Mouse (Mus musculus) heart, embryonic 14.5 days (tissue): ENCODE measurements around the gene Tmppe. TPM values are rescaled to one million over a fixed set of nuclear protein-coding genes. Genes with fewer than 3 reads are reported as not detected.

Source experiments
- ATAC-seq: fragments of 200-750 bp; cut with Nextera tagmentation; 2 replicates; pipeline ENCODE4 v1.8.0; 2017; ENCODE audit warnings: low read depth, moderate TSS enrichment; ENCODE audit not compliant: insufficient number of reproducible peaks, insufficient read depth, low FRiP score
- H3K27ac ChIP-seq, 2 experiments: fragments of 200-500 bp in 1 of 2; fragments of 300-500 bp in 1 of 2; sonication (generic) in 1 of 2; replicated peaks in 1 of 2; 2 replicates each; pipeline ENCODE4 v1.5.1; 2012 to 2014; ENCODE audit warnings: low read depth in 2 of 2, low read length in 2 of 2, control low read depth in 1 of 2, mild to moderate bottlenecking in 1 of 2, mixed read lengths in 1 of 2; ENCODE audit not compliant: control insufficient read depth in 1 of 2, insufficient read depth in 1 of 2
- H3K27me3 ChIP-seq: fragments of 300-500 bp; sonication (generic); 2 replicates; pipeline ENCODE4 v1.6.1; 2014; ENCODE audit warnings: mild to moderate bottlenecking, low read length, control low read depth; ENCODE audit not compliant: control insufficient read depth, insufficient read depth
- H3K36me3 ChIP-seq: fragments of 300-500 bp; sonication (generic); 2 replicates; pipeline ENCODE4 v1.6.1; 2014; ENCODE audit warnings: mild to moderate bottlenecking, control low read depth, low read length, mixed read lengths; ENCODE audit not compliant: control insufficient read depth, insufficient read depth
- H3K4me1 ChIP-seq, 2 experiments: fragments of 200-500 bp in 1 of 2; fragments of 300-500 bp in 1 of 2; sonication (generic) in 1 of 2; 2 replicates each; pipeline ENCODE4 v1.6.1; 2012 to 2014; ENCODE audit warnings: low read length in 2 of 2, control low read depth in 1 of 2, mixed read lengths in 1 of 2; ENCODE audit not compliant: control insufficient read depth in 2 of 2, insufficient read depth in 2 of 2
- H3K4me2 ChIP-seq: fragments of 300-500 bp; sonication (generic); 2 replicates; pipeline ENCODE4 v1.6.1; 2014; ENCODE audit warnings: mild to moderate bottlenecking, low read length
- H3K4me3 ChIP-seq, 2 experiments: fragments of 200-500 bp in 1 of 2; fragments of 300-500 bp in 1 of 2; sonication (generic) in 1 of 2; 2 replicates each; pipeline ENCODE4 v1.5.1; 2012 to 2014; ENCODE audit warnings: low read length in 2 of 2, mild to moderate bottlenecking in 2 of 2, control low read depth in 1 of 2, low read depth in 1 of 2, moderate library complexity in 1 of 2; ENCODE audit not compliant: control insufficient read depth in 1 of 2, insufficient read depth in 1 of 2
- H3K9ac ChIP-seq: fragments of 300-500 bp; sonication (generic); 2 replicates; pipeline ENCODE4 v1.6.1; 2014; ENCODE audit warnings: mild to moderate bottlenecking, low read length
- H3K9me3 ChIP-seq: fragments of 300-500 bp; sonication (generic); 2 replicates; pipeline ENCODE4 v1.6.1; 2016; ENCODE audit warnings: low read length, control low read depth; ENCODE audit not compliant: control insufficient read depth
- WGBS: fragments of 180-500 bp; shearing (Covaris S2); extraction: QIAGEN DNeasy Blood & Tissue Kit; methylation state at CpG from one replicate; pipeline ENCODE4 v1.1.7; 2014; 5-methylcytosine and 5-hydroxymethylcytosine counted together
- polyA plus RNA-seq: library from polyadenylated mRNA; unstranded; fragments of >200 nt; fragmentation: Nextera tagmentation; extraction: Ambion mirVana; gene quantifications from 2 replicates; pipeline ENCODE4 v1.2.1, GENCODE M21; 2014

Tmppe gene
- polyA plus RNA-seq, 1 experiment from 2014 or later = 3.0 TPM

DNA sequence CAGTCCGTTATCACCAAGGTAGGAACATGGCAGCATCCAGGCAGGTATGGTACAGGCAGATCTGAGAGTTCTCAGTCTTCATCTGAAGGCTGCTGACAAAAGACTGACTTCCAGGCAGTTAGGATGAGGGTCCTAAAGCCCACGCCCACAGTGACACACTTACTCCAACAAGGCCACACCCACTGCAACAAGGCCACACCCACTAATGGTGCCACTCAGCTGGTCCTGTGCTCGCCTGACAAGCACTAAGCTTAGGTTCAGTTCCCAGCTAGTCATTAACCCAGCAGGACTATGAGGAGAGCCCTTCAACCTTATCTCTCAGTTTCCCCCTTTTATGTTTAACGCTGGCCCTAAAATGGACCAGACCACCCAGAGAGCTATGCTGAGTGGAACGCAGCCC, 47.8 kb downstream of the Tmppe start:
- Histone ChIP-seq H3K27me3 (no peaks in the 10 kb centered on the region), H3K4me2 (no peak overlapping the region), H3K9me3 (no peaks in the 10 kb centered on the region), H3K27ac (no peak overlapping the region), H3K36me3 (peaks cover 4% of the 10 kb centered on the region; the same call in 1 of the 2 replicates), H3K9ac (no peak overlapping the region), H3K4me1 (peaks cover 0 to 5% of the 10 kb centered on the region in 2 experiments; a peak in 3 of 4 replicates), H3K4me3 (no peak overlapping the region)
- 72% methylated on average over 5 of the region's 5 CpGs for WGBS
- ATAC-seq = no peak; the same call in 1 of the 2 replicates

DNA sequence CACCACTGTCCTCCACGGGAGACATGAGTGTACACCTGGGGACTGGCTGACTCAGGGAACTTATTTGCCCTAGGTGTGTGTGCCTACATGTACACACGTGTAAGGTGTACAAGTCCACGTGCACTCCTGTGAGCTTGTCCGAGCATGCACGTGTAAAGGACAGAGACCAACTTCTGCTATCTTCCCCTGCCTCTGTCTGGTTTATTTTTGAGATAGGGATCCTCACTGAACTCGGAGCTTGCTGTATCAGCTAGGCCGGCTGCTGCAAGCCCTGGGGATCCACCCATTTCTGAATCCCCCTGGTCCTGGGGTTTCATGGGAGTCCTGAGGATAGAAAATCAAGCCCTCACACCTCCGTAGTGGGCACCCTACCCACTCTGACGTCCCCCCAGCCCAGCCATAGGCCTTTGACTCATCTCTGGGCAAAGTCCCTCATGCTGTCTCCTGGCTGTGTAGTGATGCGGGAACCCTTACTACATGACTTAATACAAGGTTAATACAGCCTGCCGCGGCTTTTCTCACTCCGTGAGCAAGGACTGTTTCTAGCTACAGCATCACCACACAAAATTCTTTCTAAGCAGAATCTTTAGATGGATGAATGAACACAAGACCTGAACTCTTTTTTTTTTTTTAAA, 48.3 kb downstream of the Tmppe start:
- Histone ChIP-seq H3K36me3 (peaks cover 4% of the 10 kb centered on the region; the same call in 1 of the 2 replicates), H3K4me2 (no peak overlapping the region), H3K9ac (no peak overlapping the region), H3K4me1 (peaks cover 0 to 5% of the 10 kb centered on the region in 2 experiments; a peak in 3 of 4 replicates), H3K9me3 (no peaks in the 10 kb centered on the region), H3K27ac (no peak overlapping the region), H3K4me3 (no peak overlapping the region), H3K27me3 (no peaks in the 10 kb centered on the region)
- no peak for ATAC-seq
- 67% methylated on average over 13 of the region's 13 CpGs for WGBS

DNA sequence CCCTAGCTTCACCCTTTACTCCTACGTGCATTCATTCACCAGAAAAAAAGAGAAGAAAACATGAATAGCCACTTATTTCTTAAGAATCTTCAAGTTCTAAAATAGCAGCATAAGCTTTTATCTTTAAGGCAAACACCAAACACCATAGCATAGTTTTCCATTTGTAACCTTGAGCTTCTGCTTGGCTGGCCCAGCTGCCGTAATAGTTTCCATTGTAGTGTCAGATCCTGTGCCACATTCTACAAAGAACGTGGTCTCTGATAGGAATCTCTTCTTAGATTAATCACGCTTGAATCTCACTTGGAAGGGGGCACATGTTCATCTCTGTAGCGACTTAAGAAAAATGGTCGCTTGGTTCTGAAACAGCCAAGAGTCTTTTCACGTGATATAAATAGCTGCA, 50.7 kb downstream of the Tmppe start:
- Histone ChIP-seq H3K9me3 (no peaks in the 10 kb centered on the region), H3K4me2 (no peak overlapping the region), H3K36me3 (peaks cover 12% of the 10 kb centered on the region), H3K4me1 (peaks cover 0 to 5% of the 10 kb centered on the region in 2 experiments; a peak in 3 of 4 replicates), H3K27ac (no peak overlapping the region), H3K9ac (no peak overlapping the region), H3K27me3 (no peaks in the 10 kb centered on the region), H3K4me3 (no peak overlapping the region)
- ATAC-seq = no peak
- WGBS = 77% methylated on average over 7 of the region's 7 CpGs

DNA sequence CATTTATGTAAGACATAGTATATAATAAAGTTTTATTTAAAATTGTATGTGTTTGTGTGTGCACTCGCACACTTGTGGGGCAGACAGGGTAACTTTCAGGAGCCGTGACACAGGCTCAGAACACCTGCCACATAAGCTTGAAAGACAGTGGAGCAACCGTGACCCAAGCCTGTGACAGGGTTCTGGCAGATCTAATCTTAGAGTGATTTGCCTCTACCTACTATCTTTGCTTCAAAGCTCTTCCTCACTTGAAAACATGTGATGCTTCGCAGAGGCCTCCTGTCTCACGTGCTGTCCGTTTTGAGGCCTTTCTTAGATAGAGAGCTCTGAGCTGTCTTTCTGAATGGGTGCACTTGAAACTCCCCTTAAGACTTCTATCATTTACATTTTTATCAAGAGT, 51.5 kb downstream of the Tmppe start:
- H3K4me3 ChIP-seq = no peak overlapping the region

DNA sequence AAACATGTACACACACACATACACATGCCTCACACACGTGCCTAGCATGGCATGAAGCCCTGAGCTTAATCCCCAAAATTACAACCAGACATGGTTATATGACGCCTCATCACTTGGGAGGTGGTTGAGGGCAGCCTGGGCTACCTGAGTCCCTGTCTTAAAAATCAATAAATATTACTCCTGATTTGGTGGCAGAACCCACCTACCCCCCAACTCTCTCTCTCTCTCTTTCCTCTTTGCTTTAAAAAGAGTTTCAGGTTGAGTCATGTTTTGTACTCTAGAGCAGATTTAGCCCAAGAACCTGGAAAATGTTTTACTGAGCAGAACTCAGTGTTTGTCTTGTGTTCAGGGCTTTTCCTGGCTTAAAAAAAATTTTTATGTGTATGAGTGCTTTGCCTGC, 54.5 kb downstream of the Tmppe start:
- no peaks in the 10 kb centered on the region for H3K9me3 ChIP-seq
- ATAC-seq = no peak
- H3K4me1 ChIP-seq = no peaks in the 10 kb centered on the region
- 88% methylated on average over 2 of the region's 2 CpGs for WGBS
- no peak overlapping the region for H3K27ac ChIP-seq
- H3K4me2 ChIP-seq = no peak overlapping the region
- H3K36me3 ChIP-seq = peaks cover 36% of the 10 kb centered on the region
- H3K9ac ChIP-seq = no peak overlapping the region
- H3K27me3 ChIP-seq = no peaks in the 10 kb centered on the region
- H3K4me3 ChIP-seq = no peak overlapping the region

More for the DNA sequence above, 51.5 kb downstream of the Tmppe start:
- Histone ChIP-seq H3K27me3 (no peaks in the 10 kb centered on the region), H3K36me3 (peaks cover 15% of the 10 kb centered on the region), H3K27ac (no peak overlapping the region), H3K9ac (no peak overlapping the region), H3K4me2 (no peak overlapping the region), H3K4me1 (no peaks in the 10 kb centered on the region), H3K9me3 (no peaks in the 10 kb centered on the region)
- 59% methylated on average over 6 of the region's 6 CpGs for WGBS
- ATAC-seq = no peak

Other genes starting within 250 kb of the Tmppe start
- gene Bcl2a1c, start 71.0 kb upstream of the Tmppe start, polyA plus RNA-seq = not detected in 2 replicates
- gene Crtap, start 10.4 kb upstream of the Tmppe start, polyA plus RNA-seq = 145 and 156 TPM in 2 replicates
- gene Glb1, start within 50 bp of the Tmppe start, polyA plus RNA-seq = 53.2 and 54.5 TPM in 2 replicates
- not detected in 2 replicates for gene Ccr4, start 103.8 kb downstream of the Tmppe start, polyA plus RNA-seq
- gene C130032M10Rik, start 114.6 kb downstream of the Tmppe start, polyA plus RNA-seq = 0.77 and 2.7 TPM in 2 replicates
- gene Trim71, start 163.3 kb downstream of the Tmppe start, polyA plus RNA-seq = 0.05 TPM in 1 of 2 replicates, not detected in the other
- 34.5 and 36.4 TPM in 2 replicates for gene Cnot10, start 239.1 kb downstream of the Tmppe start, polyA plus RNA-seq